Mouse (Mus musculus) lung, adult 2 months (tissue): ENCODE results near the gene Actr3b.

Experiments
- CTCF ChIP-seq: fragments of 200-500 bp; IDR thresholded peaks from 2 replicates; pipeline ENCODE4 v1.5.1; 2011; ENCODE audit warnings: mild to moderate bottlenecking, low read length, control low read depth; ENCODE audit not compliant: insufficient read depth
- POLR2A ChIP-seq: fragments of 200-500 bp; IDR thresholded peaks from 2 replicates; pipeline ENCODE4 v1.6.1; 2011; ENCODE audit warnings: low read depth, mild to moderate bottlenecking, control low read depth, low read length, borderline replicate concordance; ENCODE audit errors: extremely low read depth

DNA sequence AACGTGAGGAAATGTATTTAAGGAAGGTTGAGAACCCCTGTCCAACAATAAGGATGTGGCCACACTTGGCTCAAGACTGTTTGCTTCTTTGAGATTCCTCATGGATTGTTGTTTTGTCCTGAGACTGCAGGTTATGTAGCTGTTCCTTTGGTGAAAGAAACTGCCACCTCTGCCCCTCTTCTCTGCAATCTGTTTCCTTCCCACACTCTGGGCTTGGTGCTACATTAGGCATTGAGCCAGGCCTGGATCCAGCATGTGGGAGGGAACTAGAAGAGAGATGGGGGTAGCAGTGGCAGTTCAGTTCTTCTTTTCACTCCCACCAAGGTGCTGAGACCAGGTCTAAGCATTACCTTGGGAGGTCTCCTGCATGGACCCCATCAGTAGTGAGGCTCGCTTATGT lies 23.9 kb upstream of the Actr3b start:
- no peak for TF ChIP-seq POLR2A
- no peak for TF ChIP-seq CTCF
